Mouse (Mus musculus) effector memory CD4-positive, alpha-beta T cell, adult 5 months (primary cell): ENCODE results near the gene Vmn1r205. TPM values are rescaled to one million over a fixed set of nuclear protein-coding genes. Genes with fewer than 3 reads are reported as not detected.

Experiments
- polyA plus RNA-seq: library from polyadenylated mRNA; unstranded; fragments of 100-300 nt; shearing (Covaris generic); gene quantifications from one replicate; pipeline ENCODE4 v1.2.1, GENCODE M21; 2017

Gene Vmn1r205
- polyA plus RNA-seq, result not detected

DNA sequence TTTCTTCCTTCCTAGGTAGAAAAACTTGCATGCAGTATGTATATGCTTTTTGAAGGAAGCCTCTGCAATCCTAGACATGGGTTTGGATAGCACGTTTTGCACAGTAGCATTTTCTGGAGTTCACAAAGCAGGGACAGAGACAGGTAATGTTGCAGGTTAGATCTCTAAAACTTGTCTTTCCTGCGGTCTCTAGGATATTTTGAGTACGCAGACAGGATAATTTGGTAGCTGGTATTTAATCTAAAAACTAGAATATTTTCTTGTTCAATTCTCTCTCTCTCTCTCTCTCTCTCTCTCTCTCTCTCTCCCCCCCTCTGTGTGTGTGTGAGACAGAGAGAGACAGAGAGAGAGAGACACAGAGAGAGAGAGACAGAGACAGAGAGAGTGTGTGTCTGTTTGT, at the start of gene Vmn1r205:
Gene Vmn1r205, minus strand, starts transcription at position 101 of the 400 bp plus-strand sequence.

DNA sequence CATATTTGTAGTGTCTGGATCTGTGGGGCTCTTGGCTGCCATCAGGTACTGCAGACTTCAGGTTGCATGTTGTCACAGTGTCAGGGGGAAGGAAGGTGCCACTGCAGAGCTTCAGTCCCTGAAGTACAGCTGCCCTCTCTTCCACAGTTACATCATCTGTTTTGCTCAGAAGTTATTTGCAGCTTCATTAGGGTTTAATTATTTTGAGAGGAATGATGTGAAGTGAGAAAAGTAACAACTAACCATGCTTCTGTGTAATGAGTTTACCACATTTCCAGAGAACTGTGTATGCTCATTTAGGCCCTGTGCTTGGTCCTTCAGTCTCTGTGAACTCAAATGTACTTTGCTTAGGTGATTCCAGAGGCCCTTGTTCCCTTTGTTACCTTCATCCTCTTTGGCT, 31.4 kb upstream of the Vmn1r205 start, which contains the start of gene Vmn1r206:
Gene Vmn1r206, minus strand, starts transcription at position 101 of the 400 bp plus-strand sequence.

DNA sequence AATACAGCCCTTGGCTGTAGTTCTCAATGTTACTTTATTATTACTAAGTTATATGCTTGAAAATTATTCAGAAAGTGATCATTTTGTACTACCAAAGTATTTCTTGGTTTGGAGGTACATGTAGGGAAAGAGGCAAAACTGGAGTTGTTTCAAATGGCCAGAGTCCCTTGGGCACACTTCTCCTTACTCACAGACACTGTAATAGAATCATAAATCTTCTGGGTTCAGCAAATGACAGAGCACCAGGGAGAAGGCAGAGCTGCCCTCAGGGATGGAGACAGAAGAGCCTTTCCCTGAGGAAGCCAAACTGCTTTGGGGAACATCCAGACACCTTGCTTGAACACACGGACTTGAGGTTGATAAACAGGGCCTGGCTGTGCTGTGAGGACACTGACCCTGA, 39.9 kb downstream of the Vmn1r205 start, which contains the start of gene Vmn1r204:
Gene Vmn1r204, plus strand, starts transcription at position 301 of the 400 bp plus-strand sequence.

Other genes starting within 250 kb of the Vmn1r205 start
- gene Vmn1r198, start 242.6 kb downstream of the Vmn1r205 start, polyA plus RNA-seq, result 0.14 TPM
- not detected for gene Vmn1r199, start 213.2 kb downstream of the Vmn1r205 start, polyA plus RNA-seq
- 0.10 TPM for gene Vmn1r200, start 202.6 kb downstream of the Vmn1r205 start, polyA plus RNA-seq
- not detected for gene Vmn1r201, start 121.1 kb downstream of the Vmn1r205 start, polyA plus RNA-seq
- 0.11 TPM for gene Vmn1r202, start 87.6 kb downstream of the Vmn1r205 start, polyA plus RNA-seq
- gene Vmn1r203, start 74.9 kb downstream of the Vmn1r205 start, polyA plus RNA-seq, result 0.17 TPM
- gene Vmn1r204, start 39.8 kb downstream of the Vmn1r205 start, polyA plus RNA-seq, result not detected
- not detected for gene Vmn1r206, start 31.3 kb upstream of the Vmn1r205 start, polyA plus RNA-seq
- gene Vmn1r207-ps, start 136.6 kb upstream of the Vmn1r205 start, polyA plus RNA-seq, result not detected
- gene Vmn1r208, start 184.4 kb upstream of the Vmn1r205 start, polyA plus RNA-seq, result 0.11 TPM
- gene Vmn1r209, start 216.7 kb upstream of the Vmn1r205 start, polyA plus RNA-seq, result 0.06 TPM
- gene Vmn1r210, start 238.3 kb upstream of the Vmn1r205 start, polyA plus RNA-seq, result not detected